Mouse (Mus musculus) heart, postnatal 0 days (tissue): ENCODE measurements around the gene Gm45213.

Experiments
- CTCF ChIP-seq: IDR thresholded peaks from 2 replicates; pipeline ENCODE4 v1.5.1; 2016; ENCODE audit warnings: antibody characterized with exemption, control low read depth, low read depth
- EP300 ChIP-seq: IDR thresholded peaks from 2 replicates; pipeline ENCODE4 v1.6.1; 2016; ENCODE audit warnings: antibody characterized with exemption, low read depth

- TF ChIP-seq CTCF (no peak), EP300 (no peak)
Observed at GRCm38 (mm10) chr7:66040026-66040814, 3.2 kb upstream of the Gm45213 start.
